Mouse (Mus musculus) thymus, adult 2 months (tissue): ENCODE results near the gene Mmrn1.

Source experiments
- CTCF ChIP-seq: fragments of 200-500 bp; IDR thresholded peaks from 2 replicates; pipeline ENCODE4 v1.5.1; 2012; ENCODE audit warnings: mild to moderate bottlenecking, control low read depth, low read length, moderate library complexity, borderline replicate concordance; ENCODE audit not compliant: control insufficient read depth, poor library complexity, insufficient read depth; ENCODE audit errors: extremely low read depth
- POLR2A ChIP-seq: fragments of 200-500 bp; IDR thresholded peaks from 2 replicates; pipeline ENCODE4 v1.6.1; 2012; ENCODE audit warnings: mild to moderate bottlenecking, low read length, control low read depth, moderate library complexity; ENCODE audit not compliant: control insufficient read depth, poor library complexity, insufficient read depth; ENCODE audit errors: extremely low read depth

DNA sequence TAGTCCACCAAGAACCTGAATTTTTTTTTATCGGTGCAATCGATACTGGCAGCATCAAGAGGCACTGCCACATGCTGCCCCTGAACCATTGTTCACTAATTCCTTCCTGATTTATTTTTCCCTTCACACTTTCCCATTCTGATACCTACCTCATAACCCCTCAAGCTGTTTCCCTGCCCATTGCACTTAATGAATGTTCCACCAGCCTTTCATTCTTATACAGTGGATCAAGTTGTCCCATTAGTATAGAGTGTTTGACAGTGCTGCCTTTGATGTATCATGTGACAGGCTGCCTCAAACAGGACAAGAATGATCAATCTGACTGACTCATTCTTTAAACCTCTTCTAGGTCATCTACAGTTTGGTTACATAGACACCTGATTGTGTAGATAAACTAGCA, 37.9 kb downstream of the Mmrn1 start:
- TF ChIP-seq POLR2A (no peak), CTCF (no peak)
